Mouse (Mus musculus) bone marrow macrophage, adult 2 months (primary cell): ENCODE measurements at regions not wholly inside any gene's neighbourhood (a gene's known extent, or its start where the extent isn't known, plus 50 kb on each side); places are given as distances from the start of the nearest gene placed in this dataset.

Source experiments
- CTCF ChIP-seq: IDR thresholded peaks from 2 replicates; pipeline ENCODE4 v1.5.1; 2012; ENCODE audit warnings: low read depth, mild to moderate bottlenecking, low read length, moderate library complexity
- POLR2A ChIP-seq: IDR thresholded peaks from 2 replicates; pipeline ENCODE4 v1.6.1; 2012; ENCODE audit warnings: mild to moderate bottlenecking, low read depth, low read length, borderline replicate concordance

- TF ChIP-seq CTCF: no peak
- no peak for TF ChIP-seq POLR2A
These were observed 392.7 kb downstream of the Ccdc171 start for GRCm38 (mm10) chr4:83918093-83918492.
